Mouse (Mus musculus) C2C12 (cell line): ENCODE results near the gene Ceacam20.

Source experiments
- CTCF ChIP-seq: IDR thresholded peaks from one replicate; pipeline ENCODE4 v1.5.1; 2011; ENCODE audit not compliant: control insufficient read depth, insufficient read depth, insufficient read length
- FOSL1 ChIP-seq: IDR thresholded peaks from one replicate; pipeline ENCODE4 v1.8.0; 2011; ENCODE audit warnings: mild to moderate bottlenecking, low read length; ENCODE audit not compliant: poor library complexity, insufficient read depth, severe bottlenecking
- MAX ChIP-seq: IDR thresholded peaks from one replicate; pipeline ENCODE4 v1.6.1; 2011; ENCODE audit warnings: mild to moderate bottlenecking, control low read depth
- USF1 ChIP-seq: IDR thresholded peaks from one replicate; pipeline ENCODE4 v1.6.1; 2011; ENCODE audit warnings: low read depth, mild to moderate bottlenecking, control low read depth, moderate library complexity

DNA sequence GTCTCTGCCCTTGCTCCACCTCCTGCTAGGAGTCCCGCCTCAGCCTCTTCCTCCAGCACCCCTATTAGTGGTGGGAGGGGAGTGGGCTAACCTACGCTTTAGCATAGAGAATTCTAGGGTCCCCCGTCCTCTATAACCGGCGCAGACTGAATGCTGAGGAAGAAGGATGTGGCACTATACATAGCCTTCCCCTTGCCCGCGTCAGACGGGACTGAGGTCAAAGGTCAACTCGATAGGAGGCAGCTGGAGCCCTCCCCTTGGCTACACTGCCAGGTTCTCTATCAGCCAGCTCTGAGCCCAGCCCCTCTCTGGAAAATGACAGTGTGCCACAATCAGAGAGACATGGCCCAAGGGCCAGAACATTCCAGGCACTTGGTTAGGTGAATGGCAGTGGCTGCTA is 14.6 kb upstream of the Ceacam20 start, which contains the start of gene Igsf23:
- TF ChIP-seq CTCF (no peak), USF1 (no peak), FOSL1 (no peak), MAX (no peak)
